Mouse (Mus musculus) kidney, adult 2 months (tissue): ENCODE results near the gene Pepd. TPM values are rescaled to one million over a fixed set of nuclear protein-coding genes. Genes with fewer than 3 reads are reported as not detected.

ENCODE experiments used
- DNase-seq: peaks from one replicate; pipeline ENCODE4 v3.0.0; 2021
- H3K27ac ChIP-seq: fragments of 200-500 bp; 2 replicates; pipeline ENCODE4 v1.5.1; 2012; ENCODE audit warnings: low read depth, low read length, control low read depth, inconsistent platforms; ENCODE audit not compliant: insufficient read depth
- H3K27me3 ChIP-seq: fragments of 200-500 bp; replicated peaks from 2 replicates; pipeline ENCODE4 v1.6.1; 2012; ENCODE audit warnings: mild to moderate bottlenecking, moderate library complexity, low read length, inconsistent platforms; ENCODE audit not compliant: control insufficient read depth, insufficient read depth
- H3K36me3 ChIP-seq: fragments of 200-500 bp; 2 replicates; pipeline ENCODE4 v1.6.1; 2012; ENCODE audit warnings: mild to moderate bottlenecking, moderate library complexity, low read length, inconsistent platforms; ENCODE audit not compliant: control insufficient read depth, insufficient read depth
- H3K4me1 ChIP-seq: fragments of 200-500 bp; 2 replicates; pipeline ENCODE4 v1.6.1; 2011; ENCODE audit warnings: low read length; ENCODE audit not compliant: control insufficient read depth, insufficient read depth
- H3K4me3 ChIP-seq: fragments of 200-500 bp; 2 replicates; pipeline ENCODE4 v1.5.1; 2011; ENCODE audit warnings: mild to moderate bottlenecking, low read depth, low read length, control low read depth; ENCODE audit not compliant: insufficient read depth
- CTCF ChIP-seq: fragments of 200-500 bp; conservative IDR thresholded peaks from 2 replicates; pipeline ENCODE4 v1.5.1; 2011; ENCODE audit warnings: low read depth, mild to moderate bottlenecking, control low read depth, low read length, moderate library complexity, mixed read lengths; ENCODE audit not compliant: insufficient read depth, insufficient read length
- POLR2A ChIP-seq: fragments of 200-500 bp; IDR thresholded peaks from one replicate; pipeline ENCODE4 v1.6.1; 2011; ENCODE audit warnings: low read depth, low read length, control low read depth
- WGBS: fragments of 180-500 bp; shearing (Covaris S2); methylation state at CpG from one replicate; pipeline ENCODE4 v1.1.7; 2018; 5-methylcytosine and 5-hydroxymethylcytosine counted together
- polyA plus RNA-seq: library from polyadenylated mRNA; depleted of rRNA; stranded (reverse); fragments of >200 nt; gene quantifications from 2 replicates; pipeline ENCODE4 v1.2.3, GENCODE M21; 2012

The Pepd gene
- polyA plus RNA-seq, 1 experiment: 299 TPM

DNA sequence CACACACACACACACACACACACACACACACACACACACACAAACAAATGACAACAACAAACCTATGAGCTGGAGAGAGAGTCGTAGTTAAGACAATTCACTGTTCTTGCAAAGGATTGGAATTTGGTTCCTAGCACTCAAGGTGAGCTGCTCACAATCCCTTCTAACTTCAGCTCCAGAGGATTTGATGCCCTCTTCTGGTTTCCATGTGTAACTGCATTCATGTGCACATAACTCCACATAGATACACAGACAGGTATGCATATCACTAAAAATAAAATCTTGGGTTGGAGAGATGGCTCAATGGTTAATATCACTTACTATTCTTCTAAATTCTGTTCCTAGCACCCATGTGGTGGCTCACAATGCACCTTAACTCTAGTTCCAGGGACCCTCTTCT, 19.3 kb upstream of the Pepd start:
- no peak overlapping the region for H3K27ac ChIP-seq
- 96% methylated on average over 1 of the region's 1 CpGs for WGBS
- no peak for DNase-seq

DNA sequence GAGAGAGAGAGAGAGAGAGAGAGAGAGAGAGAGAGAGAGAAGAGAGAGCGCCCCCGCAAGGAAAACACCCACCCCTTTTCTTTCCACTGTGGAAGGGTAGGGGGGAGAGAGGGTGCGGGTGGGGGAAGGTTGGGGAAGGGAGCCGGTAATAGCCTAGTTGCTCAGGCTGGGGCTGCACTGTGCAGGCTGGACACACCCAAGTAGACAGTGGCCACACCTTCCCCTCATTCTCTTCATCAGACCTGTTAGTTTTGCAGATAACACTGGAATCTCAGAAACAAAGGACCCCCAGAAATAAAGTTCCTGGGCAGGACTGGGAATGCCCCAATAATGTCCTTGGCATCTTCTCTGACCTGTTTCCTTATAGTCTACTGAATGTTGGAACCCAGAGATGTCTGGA, 15.7 kb upstream of the Pepd start:
- no peak for TF ChIP-seq POLR2A
- no peak for TF ChIP-seq CTCF
- no peaks in the 10 kb centered on the region for H3K27me3 ChIP-seq
- H3K4me1 ChIP-seq: no peaks in the 10 kb centered on the region; the same call in 1 of the 2 replicates
- no peaks in the 10 kb centered on the region for H3K36me3 ChIP-seq
- WGBS: 86% methylated on average over 4 of the region's 4 CpGs
- H3K4me3 ChIP-seq: no peak overlapping the region
- no peak for DNase-seq
- H3K27ac ChIP-seq: no peak overlapping the region

More for the DNA sequence above, 19.3 kb upstream of the Pepd start:
- peaks cover 3% of the 10 kb centered on the region; the same call in 1 of the 2 replicates for H3K4me1 ChIP-seq
- no peaks in the 10 kb centered on the region for H3K27me3 ChIP-seq
- TF ChIP-seq POLR2A (no peak), CTCF (no peak)
- no peaks in the 10 kb centered on the region for H3K36me3 ChIP-seq
- H3K4me3 ChIP-seq: no peak overlapping the region

DNA sequence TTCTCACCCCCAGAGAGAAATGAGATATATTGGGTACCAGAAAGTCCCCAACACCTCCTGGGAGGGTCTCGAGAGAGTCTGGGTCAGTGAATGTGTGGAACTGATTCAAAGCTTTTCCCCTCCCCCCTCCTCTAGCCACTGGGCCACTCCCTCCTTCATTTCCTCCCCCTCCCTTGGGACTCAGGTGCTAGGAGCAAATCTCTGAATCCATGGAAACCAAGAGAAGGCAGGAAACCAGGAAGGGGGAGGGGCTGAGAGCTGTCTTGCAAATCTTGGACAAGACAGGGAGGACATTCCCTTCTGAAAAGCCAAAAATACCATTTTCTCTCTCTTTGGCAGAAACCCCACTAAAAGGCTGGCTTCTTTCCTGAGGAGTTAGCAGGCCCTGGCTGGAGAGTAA, 15.1 kb upstream of the Pepd start:
- DNase-seq: peak; percentile 42
- no peaks in the 10 kb centered on the region for H3K27me3 ChIP-seq
- WGBS: 25% methylated on average over 1 of the region's 1 CpGs
- H3K4me3 ChIP-seq: no peak overlapping the region
- TF ChIP-seq CTCF (no peak), POLR2A (no peak)
- H3K27ac ChIP-seq: no peak overlapping the region
- no peaks in the 10 kb centered on the region for H3K36me3 ChIP-seq
- H3K4me1 ChIP-seq: no peaks in the 10 kb centered on the region

DNA sequence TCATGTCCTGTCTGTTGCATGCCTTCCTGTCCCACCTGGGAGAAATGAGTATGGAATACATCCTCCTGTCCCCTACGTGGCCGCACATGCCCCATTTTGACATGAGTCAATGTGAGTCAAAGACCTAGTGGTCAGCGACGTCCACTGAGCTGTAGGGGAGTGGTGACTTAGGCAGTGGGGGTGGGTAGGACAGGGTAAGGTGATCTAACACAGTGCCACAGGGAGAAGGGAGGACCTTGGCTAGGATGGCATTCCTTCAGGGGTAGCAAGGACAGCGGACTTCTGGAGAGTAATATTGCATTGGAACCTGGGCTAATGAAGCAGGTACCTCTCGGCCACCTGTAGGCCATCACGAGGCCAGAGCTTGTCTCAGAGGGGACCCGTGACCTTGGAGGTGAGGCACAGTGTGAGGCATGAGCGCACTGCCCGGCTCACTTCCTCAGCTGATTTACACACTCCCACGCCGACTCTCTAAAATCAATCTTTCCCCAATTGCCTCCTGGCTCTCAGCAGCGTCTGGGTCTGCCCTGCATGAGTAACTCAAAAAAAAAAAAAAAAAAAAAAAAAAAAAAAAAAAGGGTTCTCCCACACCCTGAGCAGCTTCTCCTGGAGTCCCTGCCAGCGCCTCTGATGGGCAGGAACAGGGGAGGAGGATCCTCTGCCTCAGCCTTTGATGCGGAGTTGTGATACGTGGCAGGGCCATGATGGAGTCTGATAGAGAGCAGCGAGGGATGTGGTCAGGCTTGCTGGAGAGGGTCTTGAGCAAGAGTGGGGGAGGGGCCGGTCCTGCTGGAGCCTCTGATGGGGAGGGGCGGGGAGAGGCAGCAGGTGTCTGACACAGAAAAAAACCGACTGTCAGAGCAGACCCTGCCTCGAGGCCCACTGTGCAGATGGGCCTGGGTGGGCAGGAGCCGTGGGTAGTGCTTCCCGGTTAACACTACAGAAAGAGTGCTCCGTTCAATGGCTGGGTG, 1.8 kb upstream of the Pepd start:
- DNase-seq: peak; percentile 56
- no peak overlapping the region for H3K27ac ChIP-seq
- H3K4me3 ChIP-seq: no peak overlapping the region
- peaks cover 24% of the 10 kb centered on the region; the same call in 1 of the 2 replicates for H3K4me1 ChIP-seq
- no peaks in the 10 kb centered on the region for H3K36me3 ChIP-seq
- no peaks in the 10 kb centered on the region for H3K27me3 ChIP-seq
- TF ChIP-seq POLR2A: no peak
- TF ChIP-seq CTCF: no peak
- 29% methylated on average over 24 of the region's 24 CpGs for WGBS

DNA sequence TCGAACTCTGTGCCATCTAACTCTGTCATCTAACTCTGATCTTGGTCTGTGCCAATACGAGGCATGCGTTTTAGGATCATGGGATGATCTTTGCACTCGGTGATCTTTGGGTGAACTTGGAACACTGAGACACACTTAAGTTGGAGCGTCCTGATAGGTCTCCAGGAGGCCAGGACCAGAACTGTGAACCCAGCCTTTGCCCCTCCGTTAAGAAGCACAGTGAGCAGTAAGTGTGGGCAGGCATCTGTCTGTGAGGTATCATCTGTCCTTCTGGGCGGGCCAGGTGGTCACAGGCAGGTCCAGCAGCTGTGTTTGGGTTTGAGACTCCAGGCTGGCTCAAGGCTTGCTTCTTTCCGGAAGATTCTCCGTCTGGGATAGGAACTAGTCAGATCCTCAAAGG, 1.8 kb downstream of the Pepd start:
- peak; percentile 88 for DNase-seq
- no peak overlapping the region; the same call in 1 of the 2 replicates for H3K27ac ChIP-seq
- TF ChIP-seq CTCF (no peak), POLR2A (no peak)

DNA sequence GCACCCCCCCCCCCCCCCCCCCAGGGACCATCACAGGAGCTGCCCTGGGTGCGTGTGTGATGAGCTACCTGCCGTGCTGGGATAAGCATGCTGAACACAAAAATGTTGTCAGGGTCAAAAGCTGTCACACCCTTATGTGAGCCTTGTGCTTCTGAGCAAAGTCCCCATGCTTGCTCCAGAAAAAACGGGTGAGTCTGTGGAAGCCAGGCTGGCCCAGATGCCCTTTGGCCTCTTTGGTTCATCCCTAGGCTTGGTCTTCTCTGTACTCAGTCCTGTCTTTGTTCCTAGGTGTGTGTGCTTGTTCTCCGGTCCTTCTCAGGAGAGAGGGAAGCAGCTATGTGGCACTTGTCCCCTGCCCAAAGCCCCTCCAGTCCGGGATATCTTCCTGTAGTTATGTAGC, 3.4 kb downstream of the Pepd start:
- TF ChIP-seq CTCF (no peak), POLR2A (no peak)
- Histone ChIP-seq H3K27ac (peak overlapping the region; percentile 61), H3K4me3 (no peak overlapping the region), H3K4me1 (peaks cover 53% of the 10 kb centered on the region), H3K27me3 (no peaks in the 10 kb centered on the region), H3K36me3 (no peaks in the 10 kb centered on the region)
- DNase-seq: peak; percentile 87
- WGBS: 68% methylated on average over 5 of the region's 5 CpGs

More for the DNA sequence above, 1.8 kb downstream of the Pepd start:
- WGBS: 74% methylated on average over 9 of the region's 9 CpGs
- H3K36me3 ChIP-seq: no peaks in the 10 kb centered on the region
- no peak overlapping the region for H3K4me3 ChIP-seq
- no peaks in the 10 kb centered on the region for H3K27me3 ChIP-seq
- H3K4me1 ChIP-seq: peaks cover 53% of the 10 kb centered on the region

DNA sequence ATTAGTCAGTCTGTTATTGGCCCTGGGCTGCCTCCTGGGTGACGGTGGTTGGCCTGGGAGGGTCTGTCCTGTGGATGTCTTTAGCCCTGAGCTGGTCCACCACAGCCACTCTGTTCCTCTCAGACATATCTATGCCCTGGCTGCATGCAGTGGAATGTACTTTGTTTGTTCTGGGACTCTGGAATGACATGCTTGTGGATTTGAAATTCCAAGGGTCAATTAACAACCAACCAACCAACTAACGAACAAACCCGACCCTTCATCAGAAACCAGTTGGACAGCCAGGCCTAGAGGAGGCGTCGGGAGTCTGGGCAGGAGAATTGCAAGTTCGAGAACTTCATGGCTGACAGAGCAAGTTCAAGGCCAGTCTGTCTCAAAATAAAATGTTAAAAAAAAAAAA, 5.4 kb downstream of the Pepd start:
- H3K27ac ChIP-seq: peak overlapping the region; percentile 81
- DNase-seq: peak; percentile 86
- 20% methylated on average over 6 of the region's 6 CpGs for WGBS
- no peaks in the 10 kb centered on the region for H3K36me3 ChIP-seq
- H3K27me3 ChIP-seq: no peaks in the 10 kb centered on the region
- peaks cover 51% of the 10 kb centered on the region for H3K4me1 ChIP-seq
- H3K4me3 ChIP-seq: no peak overlapping the region
- TF ChIP-seq CTCF (no peak), POLR2A (no peak)
